Mouse (Mus musculus) kidney, adult 2 months (tissue): ENCODE results near the gene Cenpo.

Experiments used
- CTCF ChIP-seq: fragments of 200-500 bp; conservative IDR thresholded peaks from 2 replicates; pipeline ENCODE4 v1.5.1; 2011; ENCODE audit warnings: low read depth, mild to moderate bottlenecking, control low read depth, low read length, moderate library complexity, mixed read lengths; ENCODE audit not compliant: insufficient read depth, insufficient read length
- POLR2A ChIP-seq: fragments of 200-500 bp; IDR thresholded peaks from one replicate; pipeline ENCODE4 v1.6.1; 2011; ENCODE audit warnings: low read depth, low read length, control low read depth

GRCm38 (mm10) chr12:4184648-4185047 is 49.4 kb downstream of the Cenpo start:
- no peak for TF ChIP-seq CTCF
- no peak for TF ChIP-seq POLR2A
